Mouse (Mus musculus): Measurements from ENCODE around the gene Snapc4.
"Not testable (repeated sequence)": the region's sequence is repeated elsewhere in the genome, so short reads cannot be mapped to it uniquely, and the experiment has no call there.

Snapc4 gene

DNA sequence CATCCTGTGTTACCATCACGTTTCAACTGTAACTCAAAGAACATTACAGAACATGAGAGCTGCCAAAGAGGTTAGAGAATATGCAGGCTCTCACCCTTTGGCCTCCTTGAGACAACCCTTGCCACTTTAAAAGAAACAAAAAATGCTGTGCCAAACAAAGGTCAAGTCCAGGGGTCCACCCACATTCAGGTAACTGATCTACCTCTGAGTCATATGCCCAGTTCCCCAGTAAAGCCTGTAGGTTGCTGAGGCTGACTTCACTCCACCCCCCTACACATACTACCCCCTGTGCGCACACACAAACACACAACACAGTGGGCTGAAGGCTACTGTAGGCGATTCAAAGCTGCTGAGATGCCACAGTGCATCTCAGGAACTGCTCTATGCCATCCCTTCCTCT, 7.3 kb upstream of the Snapc4 start:
- ATAC-seq (ENCODE audit: insufficient number of reproducible peaks, low FRiP score, low TSS enrichment): no peak

DNA sequence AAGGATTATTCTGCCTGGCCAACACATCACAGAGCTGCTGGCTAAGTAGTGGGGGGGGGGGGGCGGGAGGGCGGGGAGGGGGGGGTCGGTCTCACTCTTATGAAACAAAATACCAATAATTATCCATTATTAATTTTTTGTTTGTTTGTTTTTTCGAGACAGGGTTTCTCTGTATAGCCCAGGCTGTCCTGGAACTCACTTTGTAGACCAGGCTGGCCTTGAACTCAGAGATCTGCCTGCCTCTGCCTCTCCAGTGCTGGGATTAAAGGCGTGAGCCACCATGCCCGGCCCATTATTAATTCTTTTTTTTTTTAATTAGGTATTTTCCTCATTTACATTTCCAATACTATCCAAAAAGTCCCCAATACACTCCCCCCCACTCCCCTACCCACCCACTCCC, 418 bp upstream of the Snapc4 start:
- ATAC-seq (ENCODE audit: insufficient number of reproducible peaks, low FRiP score, low TSS enrichment): not testable (repeated sequence)

DNA sequence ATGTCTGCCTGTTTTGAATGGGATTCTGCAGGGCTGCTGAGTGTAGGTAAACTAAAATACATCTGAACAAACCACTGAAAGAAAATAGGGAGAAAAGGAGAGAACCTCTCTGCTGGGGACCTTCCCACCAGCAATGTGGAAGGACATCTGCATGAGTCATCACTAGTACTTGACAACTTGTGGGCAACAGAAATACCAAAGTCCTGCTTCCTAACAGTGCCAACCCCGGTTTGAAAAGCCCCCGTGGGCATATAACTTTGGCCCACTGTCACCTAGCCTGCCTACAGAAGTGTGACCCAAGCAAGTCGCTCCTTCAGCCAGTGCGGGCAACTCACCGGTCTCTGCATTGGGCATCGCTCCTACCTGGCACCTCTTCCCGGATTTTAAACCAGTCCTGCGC, 8.1 kb downstream of the Snapc4 start:
- ATAC-seq (ENCODE audit: insufficient number of reproducible peaks, low FRiP score, low TSS enrichment): no peak

DNA sequence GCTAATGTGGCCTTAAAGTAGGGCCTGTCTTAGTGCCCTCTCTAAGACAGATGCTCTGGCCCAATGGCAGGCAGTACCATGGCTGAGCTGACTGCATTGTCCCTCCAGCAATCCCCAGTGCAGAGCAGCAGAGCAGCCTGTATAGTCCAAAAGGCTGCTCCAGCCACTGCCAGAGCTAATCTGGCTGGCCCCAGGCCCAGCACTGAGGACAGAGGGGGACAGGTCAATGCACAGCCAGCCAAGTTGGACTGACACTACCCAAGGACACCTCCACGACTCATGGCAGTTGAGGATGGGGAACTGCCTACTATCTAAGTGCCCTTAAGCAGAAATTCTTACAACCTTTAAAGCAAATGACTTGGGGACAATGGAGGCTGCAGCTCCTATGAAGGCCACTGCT, 11.9 kb downstream of the Snapc4 start:
- ATAC-seq (ENCODE audit: insufficient number of reproducible peaks, low FRiP score, low TSS enrichment): no peak

DNA sequence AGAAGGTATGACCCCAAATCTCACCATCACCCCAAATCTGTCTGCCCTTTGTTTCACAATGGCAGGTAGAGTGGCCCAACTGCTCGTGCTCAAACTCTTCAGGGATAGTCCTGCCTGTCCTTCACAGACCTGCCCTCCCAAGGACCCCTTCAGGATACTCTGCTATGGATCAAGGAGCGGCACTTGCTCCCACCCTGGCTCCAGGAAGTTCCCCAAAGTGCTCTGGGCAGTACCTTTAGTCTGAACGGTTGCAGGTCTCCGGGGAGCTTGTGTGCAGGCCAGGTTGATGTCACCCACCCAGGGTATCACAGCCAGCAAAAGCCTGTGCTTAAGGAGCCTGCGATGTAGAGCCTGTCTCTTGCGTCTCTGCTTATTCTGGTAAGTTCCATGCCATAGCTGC, 12.5 kb downstream of the Snapc4 start:
- no peak for ATAC-seq (ENCODE audit: insufficient number of reproducible peaks, low FRiP score, low TSS enrichment)

DNA sequence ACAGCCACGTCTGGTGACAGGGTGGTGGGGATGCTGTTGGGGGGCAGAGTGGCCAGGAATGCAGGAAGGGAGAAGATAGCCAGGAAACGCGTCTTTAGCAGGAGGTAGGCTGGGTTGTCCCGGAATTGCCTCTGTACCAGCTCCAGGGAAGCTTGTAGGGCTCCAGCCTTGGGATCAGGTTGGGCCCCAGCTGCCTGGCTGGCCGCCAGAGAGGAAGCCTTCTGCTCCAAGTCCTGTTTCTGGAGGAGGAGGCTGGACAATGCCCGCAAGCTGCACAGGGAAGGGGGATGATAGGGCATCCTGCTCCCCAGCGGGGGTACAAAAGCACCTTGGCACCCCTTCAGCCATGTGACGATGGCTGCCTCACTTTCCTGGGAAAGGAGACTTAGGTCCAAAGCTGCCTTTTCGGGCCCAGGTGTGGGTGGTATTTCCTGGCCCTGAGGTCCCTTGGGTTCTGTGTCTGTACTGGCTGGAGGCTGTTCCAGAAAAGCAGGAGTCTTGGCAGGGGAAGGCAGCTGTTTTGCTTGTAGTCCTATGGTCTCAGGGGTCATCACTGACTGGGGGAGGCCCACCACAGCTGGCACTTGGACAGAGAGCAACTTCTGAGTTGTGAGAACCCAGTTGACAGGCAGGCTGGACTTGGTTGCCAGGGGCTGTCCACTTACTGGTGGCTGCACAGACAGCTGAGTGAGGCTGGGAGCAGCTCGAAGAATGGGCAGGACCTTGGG, 15.6 kb downstream of the Snapc4 start:
- ATAC-seq (ENCODE audit: insufficient number of reproducible peaks, low FRiP score, low TSS enrichment): no peak

GRCm38 (mm10) chr2:26363481-26363880, 17.0 kb downstream of the Snapc4 start:
- ATAC-seq (ENCODE audit: insufficient number of reproducible peaks, low FRiP score, low TSS enrichment): no peak

- ATAC-seq (ENCODE audit: insufficient number of reproducible peaks, low FRiP score, low TSS enrichment): no peak
These were observed 17.5 kb downstream of the Snapc4 start for GRCm38 (mm10) chr2:26362991-26363390.

- no peak for ATAC-seq (ENCODE audit: insufficient number of reproducible peaks, low FRiP score, low TSS enrichment)
These were observed 19.7 kb downstream of the Snapc4 start, which contains the start of gene Card9 for GRCm38 (mm10) chr2:26360772-26361171. TSS of gene Card9 (minus strand) at chr2:26360918.

DNA sequence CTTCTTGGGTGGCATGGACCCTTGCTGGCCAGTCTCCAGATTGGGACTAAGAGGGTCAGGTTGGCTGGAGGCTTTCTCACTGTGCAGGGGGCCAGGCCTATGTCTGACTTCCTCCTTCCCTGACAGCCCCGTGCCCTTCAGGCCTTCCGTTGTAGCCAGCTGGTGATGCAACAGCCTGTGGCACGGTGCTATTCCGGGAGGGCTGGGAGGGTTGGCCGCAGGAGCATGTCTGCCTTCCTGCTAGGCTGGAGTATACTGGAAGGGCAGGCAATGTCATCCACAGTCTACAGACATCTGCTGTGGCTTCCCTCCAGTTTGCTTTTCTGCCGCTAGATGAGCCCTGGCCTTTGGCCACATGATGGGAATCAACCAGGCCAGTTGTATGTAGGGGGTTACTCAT, 20.5 kb downstream of the Snapc4 start:
- no peak for ATAC-seq (ENCODE audit: insufficient number of reproducible peaks, low FRiP score, low TSS enrichment)

- ATAC-seq (ENCODE audit: insufficient number of reproducible peaks, low FRiP score, low TSS enrichment): no peak
These were observed 21.7 kb downstream of the Snapc4 start for GRCm38 (mm10) chr2:26358667-26359320.

- no peak for ATAC-seq (ENCODE audit: insufficient number of reproducible peaks, low FRiP score, low TSS enrichment)
These were observed 23.0 kb downstream of the Snapc4 start for GRCm38 (mm10) chr2:26357484-26357883.

GRCm38 (mm10) chr2:26356678-26357077, 23.8 kb downstream of the Snapc4 start:
- ATAC-seq (ENCODE audit: insufficient number of reproducible peaks, low FRiP score, low TSS enrichment): no peak

DNA sequence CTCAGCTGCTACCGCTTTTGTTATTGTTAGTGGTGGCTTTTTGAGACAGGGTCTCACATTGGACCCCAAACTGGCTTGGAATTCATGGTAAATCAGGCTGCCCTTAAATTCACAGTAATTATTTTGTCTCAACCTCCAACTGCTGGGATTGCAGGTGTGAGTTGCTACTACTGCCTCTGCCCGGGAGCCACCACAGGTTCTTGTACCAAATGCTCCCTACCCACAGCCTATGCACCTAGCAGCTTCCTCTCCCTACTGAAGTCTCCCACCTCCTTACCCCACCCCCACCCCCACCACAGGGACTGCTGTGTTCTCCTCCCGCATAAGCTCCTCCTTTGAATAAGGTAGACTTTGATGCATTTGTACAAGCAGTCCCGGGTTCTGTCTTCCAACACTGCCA, 24.2 kb downstream of the Snapc4 start:
- no peak for ATAC-seq (ENCODE audit: insufficient number of reproducible peaks, low FRiP score, low TSS enrichment)

GRCm38 (mm10) chr2:26354401-26354800, 26.1 kb downstream of the Snapc4 start:
- ATAC-seq (ENCODE audit: insufficient number of reproducible peaks, low FRiP score, low TSS enrichment): no peak

DNA sequence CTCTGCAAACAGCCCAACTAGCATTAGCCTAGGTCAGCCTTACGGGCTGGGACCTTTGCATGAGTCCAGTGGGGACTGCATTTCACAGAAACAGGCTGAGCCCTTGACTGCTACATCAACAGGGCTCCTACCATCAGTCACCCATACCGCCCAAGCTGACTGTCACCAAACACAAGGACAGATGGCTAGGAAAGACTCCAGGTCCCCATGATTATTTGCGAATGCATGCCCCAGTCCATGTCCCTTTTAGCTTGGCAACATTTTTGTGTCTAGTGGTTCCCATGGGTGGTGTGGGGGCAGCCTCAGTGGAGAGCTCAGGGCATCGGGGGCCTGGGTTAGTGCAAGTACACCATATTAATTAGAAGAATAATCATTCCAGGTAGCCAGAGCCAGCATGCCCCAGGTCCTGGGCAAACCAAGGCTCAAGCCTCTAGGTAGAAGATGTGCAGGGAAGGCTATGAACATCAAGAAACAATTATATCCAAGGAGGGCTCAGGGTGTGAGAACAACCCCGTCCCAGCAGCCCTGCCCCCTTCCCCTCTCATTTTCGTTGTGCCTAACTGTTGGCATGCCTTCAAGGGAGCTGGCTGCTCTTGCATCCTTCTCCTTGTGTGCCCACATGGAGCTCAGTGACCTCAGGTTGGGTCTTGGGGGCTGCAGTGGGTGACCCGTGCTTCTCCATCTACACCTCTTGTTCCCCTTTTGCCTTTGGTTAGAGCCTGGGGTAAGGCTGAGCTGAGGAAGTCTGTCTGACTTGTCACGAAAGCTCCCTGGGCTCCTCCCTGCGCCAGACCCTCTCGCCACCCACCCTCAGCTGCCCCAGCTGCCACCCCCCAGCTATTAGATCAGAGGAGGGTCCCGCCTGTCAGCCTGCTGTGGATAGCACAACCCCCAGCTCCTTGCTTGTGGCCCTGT, 27.1 kb downstream of the Snapc4 start:
- no peak for ATAC-seq (ENCODE audit: insufficient number of reproducible peaks, low FRiP score, low TSS enrichment)

DNA sequence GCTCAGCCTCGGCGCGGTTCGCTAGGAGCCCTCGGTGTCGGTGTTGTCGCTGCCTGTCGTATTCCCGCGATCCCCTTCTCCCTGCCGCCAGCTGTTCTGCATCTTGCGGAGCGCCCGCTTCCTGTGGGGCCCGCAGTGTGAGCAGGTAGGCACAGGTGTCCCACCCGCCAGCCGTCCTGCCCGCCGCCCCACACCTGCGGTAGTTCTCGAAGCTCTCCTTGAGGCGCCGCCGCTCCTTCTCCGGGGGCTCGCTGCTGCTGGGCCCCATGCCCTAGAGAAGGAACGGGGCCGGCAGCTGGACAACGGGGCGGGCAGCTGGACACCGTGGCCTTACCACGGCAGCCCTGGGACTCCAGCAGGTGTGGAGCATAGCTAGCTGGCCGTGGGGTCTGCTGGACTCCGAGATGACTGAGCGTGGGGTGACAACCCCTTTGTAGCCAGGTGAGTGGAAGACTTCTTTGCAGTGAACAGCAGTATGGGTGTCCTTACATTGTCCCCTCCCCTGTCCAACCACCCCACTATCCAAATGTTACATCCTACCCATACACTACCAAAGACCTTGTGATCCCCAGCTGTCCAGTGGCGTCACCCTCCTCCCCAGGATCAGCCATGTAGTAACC, 28.1 kb downstream of the Snapc4 start:
- 0 out of 2 replicates have a peak, but pooled peaks have one; percentile 4 for ATAC-seq (ENCODE audit: insufficient number of reproducible peaks, low FRiP score, low TSS enrichment)

DNA sequence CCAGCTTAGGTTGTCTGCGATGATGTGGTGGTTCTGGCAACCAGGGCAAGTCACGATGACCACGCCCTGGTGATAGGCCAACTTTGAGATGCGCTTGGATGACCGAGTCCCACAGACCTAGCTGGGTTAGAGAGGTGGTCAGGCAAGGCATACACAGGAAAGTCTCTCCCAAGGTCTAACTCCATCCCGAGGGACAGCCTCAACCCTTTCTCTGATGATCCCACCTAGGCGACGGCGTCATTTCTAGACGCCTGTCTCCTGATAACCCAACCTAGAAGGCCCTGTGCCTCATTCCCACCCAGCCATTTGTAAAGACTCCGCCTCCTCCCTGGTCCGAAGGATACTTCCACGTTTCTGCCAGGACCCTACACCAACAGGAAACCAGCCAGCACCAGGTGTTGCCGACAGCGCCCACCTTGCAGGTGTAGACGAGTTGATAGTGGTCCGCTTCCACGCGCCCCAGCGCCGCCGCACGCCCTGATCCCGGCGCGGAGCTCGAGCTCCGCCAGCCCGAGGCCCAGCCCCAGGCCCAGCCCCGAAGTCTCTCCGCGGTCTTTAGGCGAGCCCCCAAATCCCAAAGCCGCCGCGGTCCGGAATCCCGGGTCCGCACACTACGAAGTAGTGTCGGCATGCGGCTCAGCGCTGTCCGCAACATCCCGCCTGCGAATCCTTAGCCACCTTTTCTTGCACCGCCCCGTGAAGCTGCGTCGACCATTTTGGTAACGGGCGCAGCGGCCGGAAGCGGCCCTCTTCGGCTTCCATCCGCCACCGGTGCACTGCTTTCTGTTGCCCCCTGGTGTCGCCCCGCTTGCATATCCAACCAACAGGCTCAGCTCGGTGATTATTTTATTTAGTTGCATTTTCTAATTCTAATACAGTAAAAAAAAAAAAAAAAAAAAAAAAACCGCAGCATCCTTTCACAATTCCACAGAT, 28.8 kb downstream of the Snapc4 start, which contains the start of gene Dnlz:
Gene Dnlz, minus strand, starts transcription at position 753 of the 933 bp plus-strand sequence.
- peak; percentile 41; the same call in 1 of the 2 replicates for ATAC-seq (ENCODE audit: insufficient number of reproducible peaks, low FRiP score, low TSS enrichment)

DNA sequence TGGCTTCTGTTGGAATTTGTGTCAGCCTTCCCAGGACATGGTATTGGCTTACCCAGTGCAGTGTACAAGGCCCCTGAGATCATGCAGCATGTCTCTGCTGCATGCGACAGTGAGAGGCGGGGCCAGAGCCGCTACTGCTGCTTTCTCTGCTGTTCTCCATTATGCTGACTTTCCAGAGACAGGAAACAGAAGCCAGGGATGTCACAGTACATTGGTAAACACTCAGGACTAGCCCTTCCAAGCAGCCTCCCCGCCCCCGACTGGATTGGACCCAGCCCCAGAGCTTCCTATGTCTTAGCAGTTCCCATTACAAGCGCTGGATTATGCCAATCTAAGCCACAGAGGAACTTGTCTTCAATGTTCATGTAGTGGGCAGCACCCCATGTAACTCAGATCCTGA, 32.2 kb downstream of the Snapc4 start:
- no peak for ATAC-seq (ENCODE audit: insufficient number of reproducible peaks, low FRiP score, low TSS enrichment)

All from cerebellum, adult (tissue).